In genomic region chr7:27166229-27166613, GRCm38 (mm10) we compare ENCODE assay signal across 8 mouse cellular contexts. TPM values are rescaled to one million over a fixed set of nuclear protein-coding genes. Genes with fewer than 3 reads are reported as not detected.
DNase-seq lines count a peak whose midpoint lies in the region; ATAC-seq and TF ChIP-seq lines count a peak whose summit lies in the region.

No protein-coding gene starts in this region.

- peak overlapping the region; percentile 66 for H3K4me3 ChIP-seq in heart, embryonic 15.5 days
- H3K4me3 ChIP-seq in lung, adult 2 months (replicated peaks; ENCODE audit: extremely low read depth, low read depth, low read length): peak overlapping the region; percentile 75
- H3K4me3 ChIP-seq in olfactory bulb, adult 2 months (ENCODE audit: insufficient read depth, low read depth, low read length): peak overlapping the region; percentile 96

- H3K27ac ChIP-seq in heart, embryonic 15.5 days: peak overlapping the region; percentile 98
- peak overlapping the region; percentile 95 for H3K27ac ChIP-seq in olfactory bulb, adult 2 months (ENCODE audit: insufficient read depth, low read depth, low read length)

- peaks cover 54% of the 10 kb centered on the region for H3K4me1 ChIP-seq in heart, embryonic 15.5 days (replicated peaks)
- peaks cover 36% of the 10 kb centered on the region for H3K4me1 ChIP-seq in lung, adult 2 months (ENCODE audit: control insufficient read depth, insufficient read depth, low read length)
- peaks cover 44% of the 10 kb centered on the region for H3K4me1 ChIP-seq in olfactory bulb, adult 2 months (ENCODE audit: control insufficient read depth, insufficient read depth, low read length)

- peak; percentile 80 for DNase-seq in ES-CJ7 (ENCODE audit: low read depth, low spot score)
- peak; percentile 56 for DNase-seq in c-Kit-negative CD71-positive TER-119-positive erythroid progenitor cells, embryonic 14.5 days (ENCODE audit: low read depth, low spot score)
- DNase-seq in kidney, postnatal 14 days: peak; percentile 95
- peak; percentile 86 for DNase-seq in lung, adult 2 months
- DNase-seq in thymus, postnatal 25 days: peak; percentile 89

- peak overlapping the region; percentile 74 for H3K9ac ChIP-seq in heart, embryonic 15.5 days

- TF ChIP-seq CTCF in lung, adult 2 months (IDR thresholded peaks at IDR 0.05; ENCODE audit: insufficient read depth, low read length): no peak
- no peak for TF ChIP-seq CTCF in olfactory bulb, adult 2 months (IDR thresholded peaks at IDR 0.05; ENCODE audit: insufficient read depth, low read depth, low read length)

- H3K27me3 ChIP-seq in heart, embryonic 15.5 days: no peaks in the 10 kb centered on the region

- H3K9me3 ChIP-seq in heart, embryonic 15.5 days (replicated peaks): no peaks in the 10 kb centered on the region

- H3K4me2 ChIP-seq in heart, embryonic 15.5 days: peak overlapping the region; percentile 82

- peak; percentile 93 for TF ChIP-seq POLR2A in lung, adult 2 months (IDR thresholded peaks at IDR 0.05; ENCODE audit: borderline replicate concordance, extremely low read depth, low read depth, low read length)
- TF ChIP-seq POLR2A in olfactory bulb, adult 2 months (IDR thresholded peaks at IDR 0.05; ENCODE audit: insufficient read depth, low read depth, low read length): no peak

- under 1% methylated on average over 41 of the region's 43 CpGs for WGBS in heart, embryonic 15.5 days
- WGBS in lung, adult 2 months: under 1% methylated on average over 43 of the region's 43 CpGs
- 1% methylated on average over 43 of the region's 43 CpGs for WGBS in olfactory bulb, adult 2 months

- peak; percentile 32 for ATAC-seq in erythroid progenitor cell, adult 5-6 weeks (replicated peaks; ENCODE audit: low FRiP score, poor library complexity, severe bottlenecking)
- ATAC-seq in heart, embryonic 15.5 days (replicated peaks; ENCODE audit: insufficient number of reproducible peaks, insufficient read depth, low FRiP score, low read depth): peak; percentile 84

- peaks cover 18% of the 10 kb centered on the region for H3K36me3 ChIP-seq in heart, embryonic 15.5 days

RNA-seq across cellular contexts. Expression of gene Egln2, which starts 0.4 kb away (rescaled TPM):
- 13.0 and 13.4 TPM in 2 replicates for total RNA-seq in erythroid progenitor cell, adult 5-6 weeks (2015; ENCODE audit: low replicate concordance)
- total RNA-seq in erythroid progenitor cell, adult 5-6 weeks (2017; ENCODE audit: low replicate concordance): 4.9 and 9.6 TPM in 2 replicates
- 45.7 and 65.8 TPM in 2 replicates for polyA plus RNA-seq in heart, embryonic 15.5 days (2015; fragmentation: Nextera tagmentation; extraction: Ambion mirVana)
- polyA plus RNA-seq in lung, adult 2 months (2012; rRNA removed): 107 and 115 TPM in 2 replicates
- polyA plus RNA-seq in olfactory bulb, adult 2 months (2012; ENCODE audit: insufficient read depth, insufficient read length, low replicate concordance, missing spikeins): not detected in 2 replicates

RNA-seq across cellular contexts. Expression of gene Rab4b, which starts 12.5 kb away (rescaled TPM):
- 3.2 and 9.2 TPM in 2 replicates for total RNA-seq in erythroid progenitor cell, adult 5-6 weeks (2015; ENCODE audit: low replicate concordance)
- 3.2 and 9.8 TPM in 2 replicates for total RNA-seq in erythroid progenitor cell, adult 5-6 weeks (2017; ENCODE audit: low replicate concordance)
- 43.0 and 52.6 TPM in 2 replicates for polyA plus RNA-seq in heart, embryonic 15.5 days (2015; fragmentation: Nextera tagmentation; extraction: Ambion mirVana)
- polyA plus RNA-seq in lung, adult 2 months (2012; rRNA removed): 67.8 and 69.0 TPM in 2 replicates
- not detected in 2 replicates for polyA plus RNA-seq in olfactory bulb, adult 2 months (2012; ENCODE audit: insufficient read depth, insufficient read length, low replicate concordance, missing spikeins)

RNA-seq across cellular contexts. Expression of gene Cyp2t4, which starts 12.7 kb away (rescaled TPM):
- total RNA-seq in erythroid progenitor cell, adult 5-6 weeks (2015; ENCODE audit: low replicate concordance): not detected in 2 replicates
- total RNA-seq in erythroid progenitor cell, adult 5-6 weeks (2017; ENCODE audit: low replicate concordance): not detected in 2 replicates
- 0.11 TPM in 1 of 2 replicates, not detected in the other for polyA plus RNA-seq in heart, embryonic 15.5 days (2015; fragmentation: Nextera tagmentation; extraction: Ambion mirVana)
- polyA plus RNA-seq in lung, adult 2 months (2012; rRNA removed): not detected in 2 replicates
- not detected in 2 replicates for polyA plus RNA-seq in olfactory bulb, adult 2 months (2012; ENCODE audit: insufficient read depth, insufficient read length, low replicate concordance, missing spikeins)

RNA-seq across cellular contexts. Expression of gene Gm21983, which starts 14.7 kb away (rescaled TPM):
- total RNA-seq in erythroid progenitor cell, adult 5-6 weeks (2015; ENCODE audit: low replicate concordance): not detected in 2 replicates
- total RNA-seq in erythroid progenitor cell, adult 5-6 weeks (2017; ENCODE audit: low replicate concordance): not detected in 2 replicates
- polyA plus RNA-seq in heart, embryonic 15.5 days (2015; fragmentation: Nextera tagmentation; extraction: Ambion mirVana): not detected in 2 replicates
- polyA plus RNA-seq in lung, adult 2 months (2012; rRNA removed): not detected in 2 replicates
- not detected in 2 replicates for polyA plus RNA-seq in olfactory bulb, adult 2 months (2012; ENCODE audit: insufficient read depth, insufficient read length, low replicate concordance, missing spikeins)

RNA-seq across cellular contexts. Expression of gene Mia, which starts 14.7 kb away (rescaled TPM):
- not detected in 2 replicates for total RNA-seq in erythroid progenitor cell, adult 5-6 weeks (2015; ENCODE audit: low replicate concordance)
- total RNA-seq in erythroid progenitor cell, adult 5-6 weeks (2017; ENCODE audit: low replicate concordance): not detected in 2 replicates
- polyA plus RNA-seq in heart, embryonic 15.5 days (2015; fragmentation: Nextera tagmentation; extraction: Ambion mirVana): 4.9 and 12.8 TPM in 2 replicates
- 10.5 and 13.5 TPM in 2 replicates for polyA plus RNA-seq in lung, adult 2 months (2012; rRNA removed)
- polyA plus RNA-seq in olfactory bulb, adult 2 months (2012; ENCODE audit: insufficient read depth, insufficient read length, low replicate concordance, missing spikeins): not detected in 2 replicates

Comparison
In these comparisons a context has a peak if more than half of its experiments do, and no peak if none do; other contexts are left out.
1. Peak in every context shown above with its lines: DNase-seq, ATAC-seq, H3K4me3 ChIP-seq and H3K27ac ChIP-seq.
2. RNA of gene Rab4b, which starts 12.5 kb away (polyA plus RNA-seq): 67.8 to 69.0 TPM in lung, adult 2 months and 43.0 to 52.6 TPM in heart, embryonic 15.5 days; not detected in olfactory bulb, adult 2 months; every median in the first group is over 10 times any median in the second.